Mouse (Mus musculus): ENCODE measurements at regions not wholly inside any gene's neighbourhood (a gene's known extent, or its start where the extent isn't known, plus 50 kb on each side); places are given as distances from the start of the nearest gene placed in this dataset.

DNA sequence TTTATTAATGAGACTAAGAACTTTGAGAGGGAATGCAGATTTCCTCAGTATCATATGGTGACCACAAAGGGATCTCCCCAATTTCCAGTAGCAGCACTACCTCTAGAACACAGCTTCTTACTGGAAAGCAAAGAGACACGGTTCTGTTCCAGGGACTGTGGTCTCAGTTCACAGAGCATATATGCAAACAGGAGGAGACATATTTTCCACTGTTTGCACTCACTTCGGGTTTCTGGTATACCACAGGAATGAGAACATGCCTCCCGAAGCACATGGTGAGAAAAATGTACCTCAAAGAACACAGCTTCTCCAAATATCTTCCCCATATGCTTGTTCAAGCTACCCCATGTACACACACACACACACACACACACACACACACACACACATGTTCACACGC is 224.1 kb upstream of the Gm9747 start:
- Histone ChIP-seq H3K4me1 (no peaks in the 10 kb centered on the region; the same call in 1 of the 2 replicates), H3K4me3 (no peak overlapping the region), H3K36me3 (no peaks in the 10 kb centered on the region), H3K27ac (no peak overlapping the region), H3K27me3 (ENCODE audit: insufficient read depth, poor library complexity, severe bottlenecking) (no peaks in the 10 kb centered on the region), H3K9me3 (no peaks in the 10 kb centered on the region)
- 77% methylated on average over 4 of the region's 4 CpGs for WGBS
- no peak for DNase-seq (ENCODE audit: low spot score)

DNA sequence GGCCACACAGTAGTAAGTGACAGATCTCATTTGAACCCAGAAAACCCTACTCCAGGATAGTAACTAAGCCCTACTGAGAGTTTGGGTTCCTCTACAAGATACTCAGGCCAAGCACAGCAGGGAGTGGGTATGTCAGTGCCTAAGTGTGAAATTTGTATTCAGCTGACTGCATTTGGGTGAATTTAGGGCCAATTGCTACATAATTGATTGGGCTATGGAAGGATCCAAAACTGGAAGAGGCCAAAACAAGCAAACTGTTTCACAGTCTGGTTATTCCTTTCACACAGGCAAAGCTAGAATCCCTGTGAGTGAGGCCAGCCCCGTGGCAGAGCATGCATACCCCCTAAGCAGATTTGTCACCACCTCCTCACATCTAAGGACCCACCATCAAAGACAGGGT is 221.9 kb upstream of the Gm9747 start:
- Histone ChIP-seq H3K36me3 (no peaks in the 10 kb centered on the region), H3K9me3 (no peaks in the 10 kb centered on the region), H3K4me1 (no peaks in the 10 kb centered on the region; the same call in 1 of the 2 replicates), H3K4me3 (no peak overlapping the region), H3K27me3 (ENCODE audit: insufficient read depth, poor library complexity, severe bottlenecking) (no peaks in the 10 kb centered on the region), H3K27ac (no peak overlapping the region)
- WGBS = 56% methylated on average over 1 of the region's 1 CpGs
- DNase-seq (ENCODE audit: low spot score) = no peak

DNA sequence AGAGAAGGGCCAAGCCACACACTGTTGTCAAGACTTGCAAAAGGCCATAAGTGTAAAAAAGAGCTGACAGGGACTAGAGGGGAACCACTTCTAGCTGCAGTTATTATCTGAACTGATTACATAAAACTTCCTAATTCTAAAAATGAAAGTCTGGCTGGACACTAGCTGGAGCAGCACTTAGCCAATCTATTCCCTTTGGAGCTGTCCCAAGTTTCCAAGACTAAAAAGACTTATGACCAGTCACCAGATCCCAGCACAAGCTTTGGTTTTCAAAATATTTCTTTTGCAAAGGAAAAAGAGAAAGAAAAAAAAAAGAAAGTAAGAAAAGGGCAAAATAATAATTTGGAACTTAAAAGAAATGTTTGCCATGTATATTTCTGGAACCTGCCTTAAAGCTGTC is 217.6 kb upstream of the Gm9747 start:
- no peaks in the 10 kb centered on the region for H3K36me3 ChIP-seq
- no peaks in the 10 kb centered on the region for H3K9me3 ChIP-seq
- no peak overlapping the region for H3K27ac ChIP-seq
- no peak overlapping the region for H3K4me3 ChIP-seq
- no peak for DNase-seq (ENCODE audit: low spot score)
- H3K27me3 ChIP-seq (ENCODE audit: insufficient read depth, poor library complexity, severe bottlenecking) = no peaks in the 10 kb centered on the region
- no peaks in the 10 kb centered on the region for H3K4me1 ChIP-seq

DNA sequence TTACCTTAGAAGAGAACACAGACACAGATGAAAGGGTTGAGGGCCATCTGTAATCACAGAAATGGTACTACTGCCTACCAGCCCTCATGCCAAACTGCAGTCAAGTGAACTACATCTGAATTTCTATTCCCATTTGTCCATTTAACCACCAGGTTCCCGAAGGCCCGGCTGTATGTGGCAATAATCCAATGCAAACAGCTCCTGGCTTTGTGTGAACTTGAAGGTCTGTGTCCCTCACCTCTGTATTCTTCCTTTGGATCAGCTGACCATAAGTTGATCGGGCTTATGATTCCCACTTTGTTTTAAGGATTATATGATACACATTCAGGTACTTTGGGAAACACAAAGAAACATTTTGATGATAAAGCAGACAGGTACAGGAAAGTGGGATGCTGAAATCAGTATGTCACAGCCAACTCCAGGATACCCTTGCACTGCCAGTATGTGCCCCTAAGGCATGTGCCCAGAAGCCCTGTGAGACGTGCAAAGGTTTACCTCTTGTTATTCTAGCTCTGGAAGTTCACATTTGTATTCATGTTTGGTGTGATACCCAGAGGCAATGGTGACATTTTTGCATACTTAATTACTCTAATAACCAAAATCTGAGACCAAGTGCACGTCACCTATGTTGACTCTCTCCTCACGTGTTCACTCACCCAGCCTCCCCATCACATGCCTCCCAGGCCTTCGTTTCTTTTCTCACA is 214.1 kb upstream of the Gm9747 start:
- H3K4me1 ChIP-seq = no peaks in the 10 kb centered on the region
- no peak for DNase-seq (ENCODE audit: low spot score)
- no peak overlapping the region for H3K4me3 ChIP-seq
- H3K36me3 ChIP-seq = no peaks in the 10 kb centered on the region
- 83% methylated on average over 7 of the region's 7 CpGs for WGBS
- H3K27ac ChIP-seq = no peak overlapping the region
- H3K9me3 ChIP-seq = no peaks in the 10 kb centered on the region
- H3K27me3 ChIP-seq (ENCODE audit: insufficient read depth, poor library complexity, severe bottlenecking) = no peaks in the 10 kb centered on the region

DNA sequence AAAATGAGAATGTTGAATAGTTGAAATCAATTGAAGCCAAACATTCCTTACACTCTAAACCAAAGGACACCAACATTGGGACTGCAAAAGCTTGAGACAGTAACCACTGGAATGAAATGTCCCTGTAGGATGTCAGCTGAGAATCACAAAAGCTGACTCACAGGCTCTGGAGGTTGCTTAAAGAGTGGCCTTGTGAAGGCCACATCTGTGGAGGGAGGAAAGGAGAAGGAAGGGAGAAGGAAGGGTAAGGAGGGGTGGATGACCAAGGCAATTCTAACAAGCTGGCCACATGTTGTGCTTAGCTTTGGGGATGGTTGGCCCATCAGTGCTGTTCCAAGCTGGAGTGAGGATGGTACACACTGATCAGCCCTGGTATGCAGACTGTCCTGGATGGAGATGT is 205.2 kb upstream of the Gm9747 start:
- H3K27me3 ChIP-seq (ENCODE audit: insufficient read depth, poor library complexity, severe bottlenecking) = no peaks in the 10 kb centered on the region
- DNase-seq (ENCODE audit: low spot score) = no peak
- no peaks in the 10 kb centered on the region for H3K9me3 ChIP-seq
- no peak overlapping the region for H3K27ac ChIP-seq
- no peaks in the 10 kb centered on the region for H3K36me3 ChIP-seq
- H3K4me1 ChIP-seq = no peaks in the 10 kb centered on the region
- H3K4me3 ChIP-seq = no peak overlapping the region

DNA sequence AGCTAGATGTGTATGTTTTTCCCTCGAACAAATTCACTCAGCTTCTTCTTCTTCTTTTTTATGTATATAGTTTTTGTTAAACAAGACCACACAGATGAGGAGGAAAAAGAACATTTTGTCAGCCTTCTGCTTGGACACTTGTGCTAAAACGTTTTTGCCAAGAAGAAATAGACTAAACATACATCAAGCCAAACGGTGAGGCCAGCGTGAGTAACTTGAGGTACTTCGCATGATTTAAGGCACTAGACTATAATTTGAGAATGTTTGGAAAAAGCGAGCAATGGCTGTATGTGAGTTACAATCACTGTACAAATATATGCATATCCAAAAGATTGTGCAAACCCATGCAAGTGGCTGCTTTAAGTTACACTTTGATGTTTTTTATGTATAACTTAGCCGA is 201.8 kb upstream of the Gm9747 start:
- 80% methylated on average over 7 of the region's 7 CpGs for WGBS
- H3K36me3 ChIP-seq = no peaks in the 10 kb centered on the region
- no peaks in the 10 kb centered on the region for H3K9me3 ChIP-seq
- no peak overlapping the region for H3K4me3 ChIP-seq
- DNase-seq (ENCODE audit: low spot score) = no peak
- H3K4me1 ChIP-seq = no peaks in the 10 kb centered on the region
- H3K27ac ChIP-seq = no peak overlapping the region
- H3K27me3 ChIP-seq (ENCODE audit: insufficient read depth, poor library complexity, severe bottlenecking) = no peaks in the 10 kb centered on the region

DNA sequence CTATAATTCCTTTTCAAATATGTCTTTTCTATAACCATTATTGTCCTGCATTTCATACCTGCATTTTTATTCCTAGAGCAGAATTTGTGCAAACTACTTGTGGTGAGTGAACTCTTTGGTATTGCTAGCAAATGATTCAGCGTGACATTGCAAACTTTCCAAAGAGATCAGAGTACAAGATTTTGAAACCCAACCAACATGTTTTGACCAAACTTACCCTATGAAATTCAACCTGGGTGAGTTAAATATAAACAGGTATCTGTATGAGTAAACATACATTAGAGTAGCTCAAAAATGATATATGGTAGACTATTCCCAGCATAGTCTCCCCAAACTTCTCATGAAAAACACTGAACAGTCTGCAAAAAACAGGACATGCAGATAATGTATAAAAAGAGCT is 200.5 kb upstream of the Gm9747 start:
- Histone ChIP-seq H3K4me1 (no peaks in the 10 kb centered on the region), H3K9me3 (no peaks in the 10 kb centered on the region), H3K27ac (no peak overlapping the region), H3K27me3 (ENCODE audit: insufficient read depth, poor library complexity, severe bottlenecking) (no peaks in the 10 kb centered on the region), H3K4me3 (no peak overlapping the region), H3K36me3 (no peaks in the 10 kb centered on the region)
- WGBS = 97% methylated on average over 1 of the region's 1 CpGs
- DNase-seq (ENCODE audit: low spot score) = no peak

DNA sequence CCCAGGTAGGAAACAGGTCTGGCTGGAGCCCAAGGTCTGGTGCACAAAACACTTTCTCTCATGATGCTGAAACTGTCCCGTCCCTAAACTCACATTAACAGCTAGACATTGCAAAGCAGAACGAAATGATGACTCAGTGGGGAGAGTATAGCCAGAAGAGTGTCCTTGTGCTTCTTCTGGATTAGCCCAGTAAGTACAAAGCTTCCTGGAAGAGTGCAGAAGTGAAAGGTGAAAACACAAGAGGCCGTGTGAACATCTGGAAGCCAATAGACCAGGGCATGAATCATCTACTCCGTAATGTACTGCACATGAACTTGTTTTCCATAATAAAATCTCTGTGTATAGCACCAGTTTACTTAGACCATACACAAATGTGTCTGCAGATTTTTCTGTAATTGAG is 194.7 kb upstream of the Gm9747 start:
- no peak overlapping the region for H3K4me3 ChIP-seq
- DNase-seq (ENCODE audit: low spot score) = no peak
- H3K9me3 ChIP-seq = no peaks in the 10 kb centered on the region
- no peak overlapping the region for H3K27ac ChIP-seq
- H3K36me3 ChIP-seq = no peaks in the 10 kb centered on the region
- WGBS = 81% methylated on average over 4 of the region's 4 CpGs
- H3K27me3 ChIP-seq (ENCODE audit: insufficient read depth, poor library complexity, severe bottlenecking) = no peaks in the 10 kb centered on the region
- H3K4me1 ChIP-seq = no peaks in the 10 kb centered on the region

DNA sequence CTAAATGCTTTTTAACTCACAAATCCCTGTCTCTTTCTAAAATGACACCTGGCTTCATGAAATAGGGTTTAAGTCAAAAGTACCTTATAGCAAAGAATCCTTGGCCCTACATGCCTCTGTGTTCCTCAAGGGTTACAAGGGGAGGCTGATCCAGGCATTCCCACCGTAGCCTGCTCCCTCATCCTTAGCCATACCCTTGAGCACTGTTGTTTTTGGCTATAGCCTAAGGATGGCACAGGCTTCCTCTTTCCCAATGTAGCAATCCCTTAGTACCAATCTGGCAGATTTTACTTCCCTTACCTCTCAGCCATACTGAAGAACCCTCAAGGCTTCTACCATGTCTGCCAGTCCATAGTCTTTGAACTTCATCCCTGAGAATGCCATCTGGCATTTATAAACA is 194.2 kb upstream of the Gm9747 start:
- Histone ChIP-seq H3K9me3 (no peaks in the 10 kb centered on the region), H3K27ac (no peak overlapping the region), H3K4me3 (no peak overlapping the region), H3K27me3 (ENCODE audit: insufficient read depth, poor library complexity, severe bottlenecking) (no peaks in the 10 kb centered on the region), H3K4me1 (no peaks in the 10 kb centered on the region), H3K36me3 (no peaks in the 10 kb centered on the region)
- no peak for DNase-seq (ENCODE audit: low spot score)
- WGBS = 81% methylated on average over 1 of the region's 1 CpGs

DNA sequence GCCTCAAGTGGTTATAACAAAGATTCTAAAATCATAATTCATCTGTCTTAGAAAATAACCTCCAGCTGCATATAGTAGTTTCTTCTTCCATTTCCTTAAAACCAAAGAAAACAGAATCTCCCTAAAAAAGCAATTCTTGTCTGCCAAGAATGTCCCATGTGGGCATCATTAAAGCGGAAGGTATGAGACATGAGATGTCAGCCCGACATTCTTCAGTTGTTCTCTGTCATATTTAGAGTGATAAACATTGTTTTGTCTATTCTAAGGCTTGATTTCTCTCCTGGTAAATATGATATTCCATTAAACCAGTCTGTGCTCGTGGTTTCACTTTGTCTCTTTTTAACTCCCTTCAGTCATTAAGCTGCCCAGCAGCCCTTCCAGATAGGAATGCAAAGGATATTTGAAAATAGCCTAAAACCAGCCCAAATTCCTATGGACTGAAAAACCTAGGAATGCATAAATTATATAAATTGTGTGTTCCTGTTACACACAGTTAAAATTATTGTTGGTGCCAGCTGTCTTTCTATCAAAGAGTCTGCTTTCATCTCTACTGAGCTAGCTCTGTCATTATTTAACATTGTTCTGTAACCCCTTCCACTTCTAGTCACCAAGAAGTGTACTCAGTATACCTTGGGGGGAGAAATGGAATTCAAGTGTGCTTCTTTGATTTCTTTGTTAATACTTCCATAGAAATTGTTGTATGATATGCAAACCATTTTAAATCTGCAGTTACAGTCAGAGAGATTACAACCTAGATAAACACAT is 191.4 kb upstream of the Gm9747 start:
- no peaks in the 10 kb centered on the region for H3K27me3 ChIP-seq (ENCODE audit: insufficient read depth, poor library complexity, severe bottlenecking)
- H3K9me3 ChIP-seq = no peaks in the 10 kb centered on the region
- H3K27ac ChIP-seq = no peak overlapping the region
- WGBS = 70% methylated on average over 3 of the region's 3 CpGs
- no peak for DNase-seq (ENCODE audit: low spot score)
- no peaks in the 10 kb centered on the region for H3K36me3 ChIP-seq
- H3K4me1 ChIP-seq = no peaks in the 10 kb centered on the region
- no peak overlapping the region for H3K4me3 ChIP-seq

DNA sequence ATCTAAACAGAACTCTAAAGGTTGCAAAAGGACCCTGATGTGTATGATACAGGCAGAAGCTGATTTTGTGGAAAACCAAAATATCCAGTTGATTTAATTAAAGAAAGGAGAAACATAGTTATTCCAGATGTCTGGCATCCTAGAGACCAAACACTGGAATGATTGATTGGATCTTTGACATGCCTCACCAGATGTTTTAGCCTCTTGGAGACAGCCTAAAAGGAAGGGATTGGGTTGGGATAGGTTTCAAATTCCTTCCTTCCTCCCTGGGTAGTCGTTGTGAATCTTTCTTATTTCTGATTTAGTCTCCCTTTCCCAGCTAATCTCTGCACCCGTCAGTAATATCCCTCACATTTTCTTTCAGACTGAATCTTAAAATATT is 190.9 kb upstream of the Gm9747 start:
- H3K27ac ChIP-seq = no peak overlapping the region
- no peak for DNase-seq (ENCODE audit: low spot score)

DNA sequence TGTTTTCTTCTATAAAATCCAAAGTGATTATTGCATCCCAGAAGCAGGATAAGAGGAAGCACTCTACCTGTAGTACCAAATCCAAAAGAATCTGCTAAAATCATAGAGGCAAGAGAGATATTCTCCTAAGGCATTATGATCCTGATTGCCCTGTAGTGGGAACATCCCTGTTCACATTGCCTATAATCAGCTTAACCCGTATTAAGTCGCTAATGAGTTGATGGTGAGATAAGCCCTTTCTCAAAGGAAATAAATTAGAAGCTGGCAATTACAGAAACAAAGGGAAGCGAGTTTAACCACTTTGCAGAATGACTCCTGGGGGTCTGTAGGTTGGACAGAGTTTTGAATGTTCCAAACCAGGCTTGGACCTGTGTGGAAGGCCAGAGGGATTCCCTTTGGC is 190.4 kb upstream of the Gm9747 start:
- Histone ChIP-seq H3K36me3 (no peaks in the 10 kb centered on the region), H3K9me3 (no peaks in the 10 kb centered on the region), H3K4me3 (no peak overlapping the region), H3K27ac (no peak overlapping the region), H3K27me3 (ENCODE audit: insufficient read depth, poor library complexity, severe bottlenecking) (no peaks in the 10 kb centered on the region), H3K4me1 (no peaks in the 10 kb centered on the region)
- DNase-seq (ENCODE audit: low spot score) = no peak
- WGBS = 49% methylated on average over 3 of the region's 3 CpGs

More for the DNA sequence above, 190.9 kb upstream of the Gm9747 start:
- Histone ChIP-seq H3K4me3 (no peak overlapping the region), H3K27me3 (ENCODE audit: insufficient read depth, poor library complexity, severe bottlenecking) (no peaks in the 10 kb centered on the region), H3K4me1 (no peaks in the 10 kb centered on the region), H3K36me3 (no peaks in the 10 kb centered on the region), H3K9me3 (no peaks in the 10 kb centered on the region)
- 55% methylated on average over 2 of the region's 2 CpGs for WGBS

DNA sequence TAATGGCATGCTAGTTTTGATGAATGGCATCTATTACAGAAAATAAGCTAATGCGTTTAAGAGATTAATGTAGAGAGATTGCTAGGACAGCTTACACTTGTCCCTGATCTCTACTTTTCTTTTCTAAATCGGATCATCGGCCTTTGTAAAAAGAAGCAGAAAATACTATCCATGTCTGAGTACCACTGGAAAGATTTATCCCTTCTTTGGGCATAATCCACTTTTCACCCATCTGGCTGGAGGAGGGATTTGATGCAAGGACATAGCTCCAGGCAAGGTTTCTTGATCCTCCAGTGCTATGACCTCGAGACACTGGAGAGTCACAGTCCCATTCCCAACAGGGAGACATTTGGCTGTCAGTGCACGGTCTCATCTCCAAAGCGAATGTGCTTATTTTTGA is 166.6 kb upstream of the Gm9747 start:
- H3K27ac ChIP-seq = no peak overlapping the region
- no peaks in the 10 kb centered on the region for H3K27me3 ChIP-seq (ENCODE audit: insufficient read depth, poor library complexity, severe bottlenecking)
- no peaks in the 10 kb centered on the region for H3K9me3 ChIP-seq
- DNase-seq (ENCODE audit: low spot score) = no peak
- H3K4me3 ChIP-seq = no peak overlapping the region
- no peaks in the 10 kb centered on the region for H3K4me1 ChIP-seq
- 83% methylated on average over 6 of the region's 6 CpGs for WGBS
- no peaks in the 10 kb centered on the region for H3K36me3 ChIP-seq

DNA sequence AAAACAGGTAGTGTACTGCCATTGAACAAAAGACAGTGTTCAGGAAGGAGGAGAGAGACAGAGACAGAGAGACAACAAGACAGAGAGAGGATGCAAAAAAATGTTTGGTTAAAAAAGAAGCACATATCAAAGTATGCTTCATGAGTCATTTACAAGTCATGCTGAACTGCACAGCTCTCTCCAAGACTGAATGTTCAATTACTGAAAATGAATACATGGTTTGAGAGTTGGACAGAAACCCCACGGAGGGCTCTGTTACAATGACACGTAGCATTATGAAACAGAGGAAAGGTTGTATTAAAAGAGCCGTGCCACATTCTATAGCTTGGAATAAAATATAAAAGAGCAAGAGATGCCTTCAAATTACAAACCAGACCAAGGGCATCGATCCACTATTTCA is 164.3 kb upstream of the Gm9747 start:
- Histone ChIP-seq H3K4me3 (no peak overlapping the region), H3K27me3 (ENCODE audit: insufficient read depth, poor library complexity, severe bottlenecking) (no peaks in the 10 kb centered on the region), H3K9me3 (no peaks in the 10 kb centered on the region), H3K36me3 (no peaks in the 10 kb centered on the region), H3K27ac (no peak overlapping the region), H3K4me1 (no peaks in the 10 kb centered on the region)
- WGBS = 87% methylated on average over 4 of the region's 4 CpGs
- DNase-seq (ENCODE audit: low spot score) = no peak

Data from heart, embryonic 10.5 days (tissue).